Mouse (Mus musculus) bone marrow macrophage, adult 2 months (primary cell): ENCODE measurements around the gene Gtpbp10.

Source experiments
- CTCF ChIP-seq: IDR thresholded peaks from 2 replicates; pipeline ENCODE4 v1.5.1; 2012; ENCODE audit warnings: low read depth, mild to moderate bottlenecking, low read length, moderate library complexity
- POLR2A ChIP-seq: IDR thresholded peaks from 2 replicates; pipeline ENCODE4 v1.6.1; 2012; ENCODE audit warnings: mild to moderate bottlenecking, low read depth, low read length, borderline replicate concordance

DNA sequence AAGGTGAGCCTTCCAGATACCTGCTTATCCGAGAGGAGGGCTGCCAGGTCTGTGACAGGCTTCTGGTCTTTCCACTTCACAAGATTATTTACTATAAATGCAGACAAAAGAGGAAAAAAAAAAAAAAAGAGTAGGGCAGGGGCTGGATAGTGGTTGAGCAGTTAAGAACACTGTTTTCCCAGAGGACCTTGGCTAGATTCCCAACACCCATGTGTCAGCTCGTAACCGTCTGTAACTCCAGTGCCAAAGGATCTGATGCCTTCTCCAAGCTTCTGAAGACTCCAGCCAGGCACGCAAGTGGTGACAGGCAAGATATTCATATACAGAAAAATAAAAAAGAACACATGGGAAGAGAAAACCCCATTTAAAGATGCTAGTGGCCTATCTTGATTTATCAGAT, 56.0 kb downstream of the Gtpbp10 start:
- TF ChIP-seq CTCF, result no peak
- no peak for TF ChIP-seq POLR2A
